Mouse (Mus musculus) 3T3-L1 (cell line): Measurements from ENCODE around the gene Ttc1.

Experiments
- DNase-seq: peaks from one replicate; pipeline ENCODE4 v3.0.0-alpha.2; 2015; ENCODE audit warnings: low read depth, low spot score

Gene Ttc1

GRCm38 (mm10) chr11:43747233-43748226, at the start of gene Ttc1:
Gene Ttc1, minus strand, starts transcription at chr11:43748008.
- DNase-seq = peak; percentile 99

- DNase-seq = no peak
These were observed 48.2 kb upstream of the Ttc1 start for GRCm38 (mm10) chr11:43795992-43796391.

- no peak for DNase-seq
These were observed 42.6 kb upstream of the Ttc1 start for GRCm38 (mm10) chr11:43790446-43790845.

GRCm38 (mm10) chr11:43783772-43784171, 36.0 kb upstream of the Ttc1 start:
- peak; percentile 90 for DNase-seq

- no peak for DNase-seq
These were observed 35.3 kb upstream of the Ttc1 start for GRCm38 (mm10) chr11:43783106-43783505.

- DNase-seq = peak; percentile 36
These were observed 31.7 kb upstream of the Ttc1 start for GRCm38 (mm10) chr11:43779551-43779950.

- DNase-seq = no peak
These were observed 28.5 kb upstream of the Ttc1 start for GRCm38 (mm10) chr11:43776324-43776694.

- DNase-seq = no peak
These were observed 27.9 kb upstream of the Ttc1 start for GRCm38 (mm10) chr11:43775469-43776323.

- DNase-seq = peak; percentile 50
These were observed 25.9 kb upstream of the Ttc1 start for GRCm38 (mm10) chr11:43773725-43774124.

GRCm38 (mm10) chr11:43770110-43770509, 22.3 kb upstream of the Ttc1 start:
- no peak for DNase-seq

- no peak for DNase-seq
These were observed 19.9 kb upstream of the Ttc1 start for GRCm38 (mm10) chr11:43767749-43768148.

- peak; percentile 85 for DNase-seq
These were observed 19.3 kb upstream of the Ttc1 start for GRCm38 (mm10) chr11:43766922-43767648.

GRCm38 (mm10) chr11:43758436-43758835, 10.6 kb upstream of the Ttc1 start:
- peak; percentile 12 for DNase-seq

GRCm38 (mm10) chr11:43755411-43755810, 7.6 kb upstream of the Ttc1 start:
- DNase-seq = no peak

GRCm38 (mm10) chr11:43754568-43754967, 6.8 kb upstream of the Ttc1 start:
- no peak for DNase-seq

- peak; percentile 39 for DNase-seq
These were observed 3.7 kb upstream of the Ttc1 start for GRCm38 (mm10) chr11:43751542-43751941.

- DNase-seq = peak; percentile 83
These were observed 19.0 kb downstream of the Ttc1 start for GRCm38 (mm10) chr11:43728737-43729301.

GRCm38 (mm10) chr11:43727796-43728195, 20.0 kb downstream of the Ttc1 start:
- no peak for DNase-seq

GRCm38 (mm10) chr11:43723411-43723810, 24.4 kb downstream of the Ttc1 start:
- no peak for DNase-seq

GRCm38 (mm10) chr11:43712178-43712577, 35.6 kb downstream of the Ttc1 start:
- DNase-seq = no peak

GRCm38 (mm10) chr11:43708409-43708808, 39.4 kb downstream of the Ttc1 start:
- no peak for DNase-seq
